ENCODE assay signal across 8 mouse cellular contexts in the genomic region with DNA sequence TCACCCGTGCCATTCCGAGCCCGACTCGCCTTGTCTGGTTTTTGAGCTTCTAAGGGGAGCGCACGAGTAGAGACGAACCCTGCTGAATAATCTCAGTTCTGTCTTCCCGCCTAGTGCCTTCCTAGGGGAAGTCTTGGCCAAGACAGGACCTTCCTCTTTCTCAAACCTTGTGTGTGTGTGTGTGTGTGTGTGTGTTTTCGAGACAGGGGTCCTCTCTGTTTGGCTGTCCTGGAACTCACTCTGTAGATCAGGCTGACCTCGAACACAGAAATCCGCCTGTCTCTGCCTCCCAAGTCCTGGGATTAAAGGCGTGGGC. TPM values are rescaled to one million over a fixed set of nuclear protein-coding genes. Genes with fewer than 3 reads are reported as not detected.
DNase-seq lines count a peak whose midpoint lies in the region; ATAC-seq and TF ChIP-seq lines count a peak whose summit lies in the region.

No protein-coding gene starts in this region.

- H3K4me2 ChIP-seq in heart, embryonic 16.5 days (ENCODE audit: low read depth, low read length): peak overlapping the region; percentile 78
- peak overlapping the region; percentile 76 for H3K4me2 ChIP-seq in hindbrain, embryonic 14.5 days (replicated peaks)
- H3K4me2 ChIP-seq in midbrain, embryonic 12.5 days (replicated peaks): peak overlapping the region; percentile 95

- peak overlapping the region; percentile 87 for H3K9ac ChIP-seq in heart, embryonic 16.5 days (ENCODE audit: low read length)
- H3K9ac ChIP-seq in hindbrain, embryonic 14.5 days: peak overlapping the region; percentile 71
- H3K9ac ChIP-seq in midbrain, embryonic 12.5 days (replicated peaks): peak overlapping the region; percentile 75

- intact Hi-C loops in heart, postnatal 14 days (cut with DNase I): no loop called here
- intact Hi-C loops in left cerebral cortex, postnatal 14 days (cut with DNase I): no loop called here

- no peak for TF ChIP-seq POLR2A in bone marrow, adult 2 months (IDR thresholded peaks at IDR 0.05; ENCODE audit: borderline replicate concordance, control insufficient read depth, low read depth, low read length)

- H3K27ac ChIP-seq in heart, embryonic 16.5 days (ENCODE audit: low read length): no peak overlapping the region
- 0 out of 2 replicates have a peak overlapping the region, but pooled peaks have one; percentile 3 for H3K27ac ChIP-seq in bone marrow, adult 2 months (ENCODE audit: control insufficient read depth, insufficient read depth, low read depth, low read length, poor library complexity)
- H3K27ac ChIP-seq in hindbrain, embryonic 14.5 days: no peak overlapping the region
- H3K27ac ChIP-seq in midbrain, embryonic 12.5 days (replicated peaks): no peak overlapping the region

- peaks cover 12% of the 10 kb centered on the region for H3K4me1 ChIP-seq in heart, embryonic 16.5 days (ENCODE audit: control insufficient read depth, insufficient read depth, low read length)
- peaks cover 1% of the 10 kb centered on the region; the same call in 1 of the 2 replicates for H3K4me1 ChIP-seq in bone marrow, adult 2 months (ENCODE audit: control insufficient read depth, insufficient read depth, low read length)
- peaks cover 4% of the 10 kb centered on the region for H3K4me1 ChIP-seq in hindbrain, embryonic 14.5 days (replicated peaks; ENCODE audit: control insufficient read depth, insufficient read depth, low read length)
- H3K4me1 ChIP-seq in midbrain, embryonic 12.5 days: peaks cover 16% of the 10 kb centered on the region

- no peak for ATAC-seq in heart, embryonic 16.5 days (replicated peaks; ENCODE audit: extremely low read depth, insufficient read depth, low FRiP score)
- no peak for ATAC-seq in hindbrain, embryonic 14.5 days (ENCODE audit: low FRiP score)
- 0 out of 2 replicates have a peak, but pooled peaks have one; percentile 21 for ATAC-seq in midbrain, embryonic 12.5 days (ENCODE audit: low FRiP score, low read depth)

- no peak for TF ChIP-seq CTCF in bone marrow, adult 2 months (IDR thresholded peaks at IDR 0.05; ENCODE audit: control insufficient read depth, insufficient read depth, low read length)

- H3K4me3 ChIP-seq in heart, embryonic 16.5 days (ENCODE audit: low read length): peak overlapping the region; percentile 83
- H3K4me3 ChIP-seq in bone marrow, adult 2 months (replicated peaks; ENCODE audit: control insufficient read depth, low read depth, low read length): peak overlapping the region; percentile 74
- peak overlapping the region; percentile 74 for H3K4me3 ChIP-seq in hindbrain, embryonic 14.5 days (replicated peaks; ENCODE audit: low read length)
- H3K4me3 ChIP-seq in midbrain, embryonic 12.5 days: peak overlapping the region; percentile 96

- WGBS in heart, embryonic 16.5 days: under 1% methylated on average over 12 of the region's 12 CpGs
- 2% methylated on average over 12 of the region's 12 CpGs for WGBS in bone marrow, adult 2 months
- WGBS in hindbrain, embryonic 14.5 days: 5% methylated on average over 12 of the region's 12 CpGs
- WGBS in midbrain, embryonic 12.5 days: 6% methylated on average over 12 of the region's 12 CpGs

- no peaks in the 10 kb centered on the region for H3K9me3 ChIP-seq in heart, embryonic 16.5 days (replicated peaks; ENCODE audit: control insufficient read depth, low read length)
- no peaks in the 10 kb centered on the region for H3K9me3 ChIP-seq in hindbrain, embryonic 14.5 days (ENCODE audit: control insufficient read depth, low read length)
- no peaks in the 10 kb centered on the region for H3K9me3 ChIP-seq in midbrain, embryonic 12.5 days

- H3K27me3 ChIP-seq in heart, embryonic 16.5 days (ENCODE audit: control insufficient read depth, insufficient read depth, low read length): no peaks in the 10 kb centered on the region
- H3K27me3 ChIP-seq in hindbrain, embryonic 14.5 days (ENCODE audit: control insufficient read depth, insufficient read depth, low read length): no peaks in the 10 kb centered on the region
- no peaks in the 10 kb centered on the region for H3K27me3 ChIP-seq in midbrain, embryonic 12.5 days

- H3K36me3 ChIP-seq in heart, embryonic 16.5 days (ENCODE audit: control insufficient read depth, insufficient read depth): no peaks in the 10 kb centered on the region
- peaks cover 2% of the 10 kb centered on the region; the same call in 1 of the 2 replicates for H3K36me3 ChIP-seq in hindbrain, embryonic 14.5 days (replicated peaks; ENCODE audit: control insufficient read depth, insufficient read depth)
- H3K36me3 ChIP-seq in midbrain, embryonic 12.5 days: peaks cover 2% of the 10 kb centered on the region

- DNase-seq in heart, postnatal 14 days: no peak
- DNase-seq in hindbrain, embryonic 14.5 days (ENCODE audit: low spot score): no peak
- DNase-seq in c-Kit-positive CD71-positive TER-119-positive erythroid progenitor cells, embryonic 14.5 days (ENCODE audit: low spot score): no peak
- DNase-seq in ovary, postnatal 14 days (ENCODE audit: low spot score): no peak
- no peak for DNase-seq in left cerebral cortex, postnatal 14 days (ENCODE audit: low spot score in 2 of 2)

RNA-seq across cellular contexts. Expression of gene Urm1, which starts 7.8 kb away (rescaled TPM):
- polyA plus RNA-seq in heart, embryonic 16.5 days (2015; fragmentation: Nextera tagmentation; extraction: Ambion mirVana): 16.3 and 17.2 TPM in 2 replicates
- 10 to 100 TPM; 30.4 to 31.7 TPM for total RNA-seq in heart, postnatal 14 days (2021)
- 14.8 and 22.3 TPM in 2 replicates for polyA plus RNA-seq in bone marrow, adult 2 months (2011; ENCODE audit: insufficient read depth, insufficient read length, low replicate concordance, missing spikeins)
- polyA plus RNA-seq in hindbrain, embryonic 14.5 days (2014; fragmentation: Nextera tagmentation; extraction: Ambion mirVana): 24.6 and 24.9 TPM in 2 replicates
- 15.3 and 19.0 TPM in 2 replicates for polyA plus RNA-seq in midbrain, embryonic 12.5 days (2016; fragmentation: Nextera tagmentation; extraction: Ambion mirVana)
- total RNA-seq in left cerebral cortex, postnatal 14 days (2021): 10 to 100 TPM; 57.3 to 60.2 TPM

RNA-seq across cellular contexts. Expression of gene Slc27a4, which starts 25.2 kb away (rescaled TPM):
- polyA plus RNA-seq in heart, embryonic 16.5 days (2015; fragmentation: Nextera tagmentation; extraction: Ambion mirVana): 10.6 and 11.5 TPM in 2 replicates
- total RNA-seq in heart, postnatal 14 days (2021): 10 to 100 TPM; 20.0 to 21.7 TPM
- 9.7 and 30.6 TPM in 2 replicates for polyA plus RNA-seq in bone marrow, adult 2 months (2011; ENCODE audit: insufficient read depth, insufficient read length, low replicate concordance, missing spikeins)
- 40.1 and 43.7 TPM in 2 replicates for polyA plus RNA-seq in hindbrain, embryonic 14.5 days (2014; fragmentation: Nextera tagmentation; extraction: Ambion mirVana)
- polyA plus RNA-seq in midbrain, embryonic 12.5 days (2016; fragmentation: Nextera tagmentation; extraction: Ambion mirVana): 26.2 and 27.8 TPM in 2 replicates
- 10 to 100 TPM; 93.4 to 96.7 TPM for total RNA-seq in left cerebral cortex, postnatal 14 days (2021)

RNA-seq across cellular contexts. Expression of gene Trub2, which starts 39.4 kb away (rescaled TPM):
- 26.4 and 29.6 TPM in 2 replicates for polyA plus RNA-seq in heart, embryonic 16.5 days (2015; fragmentation: Nextera tagmentation; extraction: Ambion mirVana)
- 10 to 100 TPM; 30.5 to 34.1 TPM for total RNA-seq in heart, postnatal 14 days (2021)
- polyA plus RNA-seq in bone marrow, adult 2 months (2011; ENCODE audit: insufficient read depth, insufficient read length, low replicate concordance, missing spikeins): 17.8 and 20.9 TPM in 2 replicates
- polyA plus RNA-seq in hindbrain, embryonic 14.5 days (2014; fragmentation: Nextera tagmentation; extraction: Ambion mirVana): 23.9 and 26.3 TPM in 2 replicates
- 47.1 and 50.3 TPM in 2 replicates for polyA plus RNA-seq in midbrain, embryonic 12.5 days (2016; fragmentation: Nextera tagmentation; extraction: Ambion mirVana)
- 10 to 100 TPM; 47.9 to 51.2 TPM for total RNA-seq in left cerebral cortex, postnatal 14 days (2021)

RNA-seq across cellular contexts. Expression of gene Coq4, which starts 40.4 kb away (rescaled TPM):
- polyA plus RNA-seq in heart, embryonic 16.5 days (2015; fragmentation: Nextera tagmentation; extraction: Ambion mirVana): 27.2 and 31.4 TPM in 2 replicates
- 10 to 100 TPM; 17.5 to 18.3 TPM for total RNA-seq in heart, postnatal 14 days (2021)
- polyA plus RNA-seq in bone marrow, adult 2 months (2011; ENCODE audit: insufficient read depth, insufficient read length, low replicate concordance, missing spikeins): 6.9 and 11.9 TPM in 2 replicates
- 35.1 and 35.3 TPM in 2 replicates for polyA plus RNA-seq in hindbrain, embryonic 14.5 days (2014; fragmentation: Nextera tagmentation; extraction: Ambion mirVana)
- 25.0 and 33.2 TPM in 2 replicates for polyA plus RNA-seq in midbrain, embryonic 12.5 days (2016; fragmentation: Nextera tagmentation; extraction: Ambion mirVana)
- total RNA-seq in left cerebral cortex, postnatal 14 days (2021): 10 to 100 TPM; 35.6 to 37.5 TPM

RNA-seq across cellular contexts. Expression of gene Cercam, which starts 41.3 kb away (rescaled TPM):
- 16.8 and 21.5 TPM in 2 replicates for polyA plus RNA-seq in heart, embryonic 16.5 days (2015; fragmentation: Nextera tagmentation; extraction: Ambion mirVana)
- total RNA-seq in heart, postnatal 14 days (2021): 10 to 100 TPM in 1 of 2 experiments, 1 to 10 TPM in 1; 9.3 to 10.3 TPM
- polyA plus RNA-seq in bone marrow, adult 2 months (2011; ENCODE audit: insufficient read depth, insufficient read length, low replicate concordance, missing spikeins): 8.8 and 12.9 TPM in 2 replicates
- 15.9 and 19.1 TPM in 2 replicates for polyA plus RNA-seq in hindbrain, embryonic 14.5 days (2014; fragmentation: Nextera tagmentation; extraction: Ambion mirVana)
- polyA plus RNA-seq in midbrain, embryonic 12.5 days (2016; fragmentation: Nextera tagmentation; extraction: Ambion mirVana): 22.3 and 22.6 TPM in 2 replicates
- 1 to 10 TPM; 5.2 to 7.2 TPM for total RNA-seq in left cerebral cortex, postnatal 14 days (2021)
